Mouse (Mus musculus) heart, adult 2 months (tissue): ENCODE measurements at regions not wholly inside any gene's neighbourhood (a gene's known extent, or its start where the extent isn't known, plus 50 kb on each side); places are given as distances from the start of the nearest gene placed in this dataset.

Experiments
- CTCF ChIP-seq: fragments of 200-600 bp; IDR thresholded peaks from 2 replicates; pipeline ENCODE4 v1.8.1; 2022; ENCODE audit warnings: antibody characterized with exemption, mild to moderate bottlenecking, moderate library complexity
- EP300 ChIP-seq: fragments of 200-500 bp; IDR thresholded peaks from 2 replicates; pipeline ENCODE4 v1.6.1; 2011; ENCODE audit warnings: low read depth, low read length, control low read depth; ENCODE audit not compliant: insufficient read depth

GRCm38 (mm10) chr8:115896066-115896465 lies 188.5 kb upstream of the Maf start:
- no peak for TF ChIP-seq EP300
- TF ChIP-seq CTCF: no peak
